Mouse (Mus musculus): ENCODE measurements around the gene Lrba.

Lrba gene

GRCm38 (mm10) chr3:86668146-86668545 lies 443.7 kb downstream of the Lrba start:
- no peak for DNase-seq (ENCODE audit: low spot score in 2 of 2)

GRCm38 (mm10) chr3:86677573-86678155 lies 453.2 kb downstream of the Lrba start:
- DNase-seq (ENCODE audit: low spot score in 2 of 2), result no peak

GRCm38 (mm10) chr3:86687571-86688209 lies 463.2 kb downstream of the Lrba start:
- no peak for DNase-seq (ENCODE audit: low spot score in 2 of 2)

GRCm38 (mm10) chr3:86688438-86688837 lies 464.0 kb downstream of the Lrba start:
- DNase-seq (ENCODE audit: low spot score in 2 of 2), result no peak

GRCm38 (mm10) chr3:86689305-86689704 lies 464.8 kb downstream of the Lrba start:
- DNase-seq (ENCODE audit: low spot score in 2 of 2), result no peak

- DNase-seq (ENCODE audit: low spot score in 2 of 2), result no peak
Observed at GRCm38 (mm10) chr3:86692779-86693178, 468.3 kb downstream of the Lrba start.

GRCm38 (mm10) chr3:86693553-86693952 lies 469.1 kb downstream of the Lrba start:
- no peak for DNase-seq (ENCODE audit: low spot score in 2 of 2)

GRCm38 (mm10) chr3:86698947-86699346 lies 474.5 kb downstream of the Lrba start:
- no peak for DNase-seq (ENCODE audit: low spot score in 2 of 2)

- no peak for DNase-seq (ENCODE audit: low spot score in 2 of 2)
Observed at GRCm38 (mm10) chr3:86701163-86701563, 476.7 kb downstream of the Lrba start.

- no peak for DNase-seq (ENCODE audit: low spot score in 2 of 2)
Observed at GRCm38 (mm10) chr3:86709472-86709871, 485.0 kb downstream of the Lrba start.

GRCm38 (mm10) chr3:86711530-86711929 lies 487.1 kb downstream of the Lrba start:
- DNase-seq (ENCODE audit: low spot score in 2 of 2), result no peak

GRCm38 (mm10) chr3:86712758-86713157 lies 488.3 kb downstream of the Lrba start:
- no peak for DNase-seq (ENCODE audit: low spot score in 2 of 2)

GRCm38 (mm10) chr3:86714446-86714845 lies 490.0 kb downstream of the Lrba start:
- DNase-seq (ENCODE audit: low spot score in 2 of 2), result no peak

- no peak for DNase-seq (ENCODE audit: low spot score in 2 of 2)
Observed at GRCm38 (mm10) chr3:86723415-86724298, 499.2 kb downstream of the Lrba start.

GRCm38 (mm10) chr3:86725113-86725512 lies 500.6 kb downstream of the Lrba start:
- DNase-seq (ENCODE audit: low spot score in 2 of 2), result no peak

GRCm38 (mm10) chr3:86738831-86739230 lies 514.4 kb downstream of the Lrba start:
- DNase-seq (ENCODE audit: low spot score in 2 of 2), result no peak

- DNase-seq (ENCODE audit: low spot score in 2 of 2), result no peak
Observed at GRCm38 (mm10) chr3:86739745-86740144, 515.3 kb downstream of the Lrba start.

GRCm38 (mm10) chr3:86745348-86745747 lies 520.9 kb downstream of the Lrba start:
- DNase-seq (ENCODE audit: low spot score in 2 of 2), result no peak

- DNase-seq (ENCODE audit: low spot score in 2 of 2), result no peak
Observed at GRCm38 (mm10) chr3:86745769-86746512, 521.5 kb downstream of the Lrba start.

GRCm38 (mm10) chr3:86750652-86751051 lies 526.2 kb downstream of the Lrba start:
- DNase-seq (ENCODE audit: low spot score in 2 of 2), result no peak

- no peak for DNase-seq (ENCODE audit: low spot score in 2 of 2)
Observed at GRCm38 (mm10) chr3:86754178-86754577, 529.7 kb downstream of the Lrba start.

Data from frontal cortex, postnatal 25 days (tissue).